Mouse (Mus musculus): ENCODE data around the gene Fam229b. TPM values are rescaled to one million over a fixed set of nuclear protein-coding genes. Genes with fewer than 3 reads are reported as not detected.
A peak's percentile ranks its signal among the peaks of the same experiment; 100 is the strongest.

Gene Fam229b
- polyA plus RNA-seq, 1 experiment = 1.6 TPM

DNA sequence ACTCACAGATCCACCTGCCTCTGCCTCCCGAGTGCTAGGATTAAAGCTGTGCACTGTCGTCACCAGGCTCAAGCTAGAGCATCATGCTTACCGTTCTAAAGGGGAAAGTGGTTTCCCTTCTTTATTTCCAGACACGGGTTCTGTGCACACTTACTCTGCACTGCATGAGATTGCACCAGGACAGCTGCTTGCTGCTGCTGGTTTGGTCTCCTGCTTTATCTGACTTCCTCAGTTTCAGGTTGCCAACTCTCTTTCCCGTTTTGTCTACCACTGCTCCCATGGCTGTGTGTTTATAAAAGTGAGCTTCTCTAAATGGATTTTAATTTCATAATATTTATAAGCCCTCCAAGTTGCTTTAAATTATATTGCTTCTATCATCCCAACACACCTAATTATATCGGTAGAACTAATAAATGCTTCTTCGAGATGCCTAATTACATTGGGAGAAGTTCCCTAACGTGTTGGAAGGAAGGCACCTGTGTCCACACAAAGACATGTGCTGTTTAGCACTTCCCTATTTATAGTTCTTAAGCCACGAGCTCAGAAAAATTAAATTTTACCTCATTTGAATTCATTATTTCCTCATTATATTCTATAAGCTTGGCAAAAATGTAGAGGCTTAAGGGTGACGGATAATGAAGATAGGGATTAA is 24.8 kb downstream of the Fam229b start:
- Histone ChIP-seq H3K4me3 (ENCODE audit: control insufficient read depth, insufficient read depth, low read length) (no peak overlapping the region), H3K4me1 (replicated peaks; ENCODE audit: control insufficient read depth, insufficient read depth, low read length) (no peaks in the 10 kb centered on the region), H3K27ac (ENCODE audit: control insufficient read depth, insufficient read depth, low read length) (no peak overlapping the region), H3K27me3 (ENCODE audit: control insufficient read depth, insufficient read depth, low read length) (no peaks in the 10 kb centered on the region), H3K36me3 (ENCODE audit: control insufficient read depth, insufficient read depth, low read length) (no peaks in the 10 kb centered on the region)
- no peak for DNase-seq
- TF ChIP-seq POLR2A (IDR thresholded peaks at IDR 0.05; ENCODE audit: control insufficient read depth, extremely low read depth, insufficient read depth, low read length, poor library complexity) = no peak
- TF ChIP-seq CTCF (IDR thresholded peaks at IDR 0.05; ENCODE audit: borderline replicate concordance, control insufficient read depth, extremely low read depth, insufficient read depth, low read length, poor library complexity) = no peak
- 38% methylated on average over 10 of the region's 10 CpGs for WGBS

- no peak overlapping the region for H3K27ac ChIP-seq (ENCODE audit: control insufficient read depth, insufficient read depth, low read length)
- no peaks in the 10 kb centered on the region for H3K36me3 ChIP-seq (ENCODE audit: control insufficient read depth, insufficient read depth, low read length)
- H3K4me1 ChIP-seq (replicated peaks; ENCODE audit: control insufficient read depth, insufficient read depth, low read length) = no peaks in the 10 kb centered on the region
- WGBS = 99% methylated on average over 4 of the region's 4 CpGs
- H3K4me3 ChIP-seq (ENCODE audit: control insufficient read depth, insufficient read depth, low read length) = no peak overlapping the region
- no peak for DNase-seq
- TF ChIP-seq CTCF (IDR thresholded peaks at IDR 0.05; ENCODE audit: borderline replicate concordance, control insufficient read depth, extremely low read depth, insufficient read depth, low read length, poor library complexity) (no peak), POLR2A (IDR thresholded peaks at IDR 0.05; ENCODE audit: control insufficient read depth, extremely low read depth, insufficient read depth, low read length, poor library complexity) (no peak)
- H3K27me3 ChIP-seq (ENCODE audit: control insufficient read depth, insufficient read depth, low read length) = no peaks in the 10 kb centered on the region
These were observed 26.8 kb downstream of the Fam229b start for GRCm38 (mm10) chr10:39106935-39107334.

DNA sequence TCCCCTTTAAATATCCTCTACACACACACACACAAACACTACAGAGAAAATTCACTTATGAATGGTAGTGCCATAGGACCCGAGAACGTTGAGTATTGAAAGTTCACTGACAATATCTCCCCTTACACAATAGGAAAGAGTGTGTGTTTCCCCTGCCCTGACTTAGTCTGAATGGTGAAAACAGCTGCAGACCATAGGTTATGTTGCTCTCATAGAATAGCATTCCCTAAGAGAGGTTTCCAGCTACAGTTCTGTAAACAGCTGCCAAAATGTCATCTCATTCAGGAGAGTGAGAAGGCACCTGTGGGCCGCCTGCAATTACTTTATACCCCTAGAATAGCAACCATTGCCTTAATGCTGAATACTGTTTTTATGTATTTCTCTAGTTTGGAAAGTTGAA is 27.3 kb downstream of the Fam229b start:
- no peak overlapping the region for H3K4me3 ChIP-seq (ENCODE audit: control insufficient read depth, insufficient read depth, low read length)
- H3K36me3 ChIP-seq (ENCODE audit: control insufficient read depth, insufficient read depth, low read length) = no peaks in the 10 kb centered on the region
- DNase-seq = no peak
- no peaks in the 10 kb centered on the region for H3K4me1 ChIP-seq (replicated peaks; ENCODE audit: control insufficient read depth, insufficient read depth, low read length)
- 92% methylated on average over 3 of the region's 3 CpGs for WGBS
- TF ChIP-seq POLR2A (IDR thresholded peaks at IDR 0.05; ENCODE audit: control insufficient read depth, extremely low read depth, insufficient read depth, low read length, poor library complexity) = no peak
- TF ChIP-seq CTCF (IDR thresholded peaks at IDR 0.05; ENCODE audit: borderline replicate concordance, control insufficient read depth, extremely low read depth, insufficient read depth, low read length, poor library complexity) = no peak
- H3K27me3 ChIP-seq (ENCODE audit: control insufficient read depth, insufficient read depth, low read length) = no peaks in the 10 kb centered on the region
- no peak overlapping the region for H3K27ac ChIP-seq (ENCODE audit: control insufficient read depth, insufficient read depth, low read length)

- TF ChIP-seq CTCF (IDR thresholded peaks at IDR 0.05; ENCODE audit: borderline replicate concordance, control insufficient read depth, extremely low read depth, insufficient read depth, low read length, poor library complexity) (no peak), POLR2A (IDR thresholded peaks at IDR 0.05; ENCODE audit: control insufficient read depth, extremely low read depth, insufficient read depth, low read length, poor library complexity) (no peak)
- Histone ChIP-seq H3K4me1 (replicated peaks; ENCODE audit: control insufficient read depth, insufficient read depth, low read length) (no peaks in the 10 kb centered on the region), H3K27ac (ENCODE audit: control insufficient read depth, insufficient read depth, low read length) (no peak overlapping the region), H3K36me3 (ENCODE audit: control insufficient read depth, insufficient read depth, low read length) (no peaks in the 10 kb centered on the region), H3K27me3 (ENCODE audit: control insufficient read depth, insufficient read depth, low read length) (no peaks in the 10 kb centered on the region), H3K4me3 (ENCODE audit: control insufficient read depth, insufficient read depth, low read length) (no peak overlapping the region)
- DNase-seq = no peak
- 96% methylated on average over 8 of the region's 8 CpGs for WGBS
These were observed 28.8 kb downstream of the Fam229b start for GRCm38 (mm10) chr10:39104803-39105449.

GRCm38 (mm10) chr10:39098746-39099145 is 35.0 kb downstream of the Fam229b start:
- H3K27me3 ChIP-seq (ENCODE audit: control insufficient read depth, insufficient read depth, low read length) = no peaks in the 10 kb centered on the region

GRCm38 (mm10) chr10:39096981-39097380 is 36.7 kb downstream of the Fam229b start:
- Histone ChIP-seq H3K36me3 (ENCODE audit: control insufficient read depth, insufficient read depth, low read length) (no peaks in the 10 kb centered on the region), H3K4me1 (replicated peaks; ENCODE audit: control insufficient read depth, insufficient read depth, low read length) (no peaks in the 10 kb centered on the region), H3K27ac (ENCODE audit: control insufficient read depth, insufficient read depth, low read length) (no peak overlapping the region), H3K4me3 (ENCODE audit: control insufficient read depth, insufficient read depth, low read length) (no peak overlapping the region), H3K27me3 (ENCODE audit: control insufficient read depth, insufficient read depth, low read length) (no peaks in the 10 kb centered on the region)
- TF ChIP-seq POLR2A (IDR thresholded peaks at IDR 0.05; ENCODE audit: control insufficient read depth, extremely low read depth, insufficient read depth, low read length, poor library complexity) (no peak), CTCF (IDR thresholded peaks at IDR 0.05; ENCODE audit: borderline replicate concordance, control insufficient read depth, extremely low read depth, insufficient read depth, low read length, poor library complexity) (no peak)
- peak; percentile 16 for DNase-seq
- 89% methylated on average over 9 of the region's 9 CpGs for WGBS

More at GRCm38 (mm10) chr10:39098746-39099145, 35.0 kb downstream of the Fam229b start:
- no peak for TF ChIP-seq CTCF (IDR thresholded peaks at IDR 0.05; ENCODE audit: borderline replicate concordance, control insufficient read depth, extremely low read depth, insufficient read depth, low read length, poor library complexity)
- no peak for TF ChIP-seq POLR2A (IDR thresholded peaks at IDR 0.05; ENCODE audit: control insufficient read depth, extremely low read depth, insufficient read depth, low read length, poor library complexity)
- 95% methylated on average over 10 of the region's 10 CpGs for WGBS
- no peak for DNase-seq
- H3K4me3 ChIP-seq (ENCODE audit: control insufficient read depth, insufficient read depth, low read length) = no peak overlapping the region
- H3K27ac ChIP-seq (ENCODE audit: control insufficient read depth, insufficient read depth, low read length) = no peak overlapping the region
- no peaks in the 10 kb centered on the region for H3K4me1 ChIP-seq (replicated peaks; ENCODE audit: control insufficient read depth, insufficient read depth, low read length)
- H3K36me3 ChIP-seq (ENCODE audit: control insufficient read depth, insufficient read depth, low read length) = no peaks in the 10 kb centered on the region
